Mouse (Mus musculus): Measurements from ENCODE around the gene Rab33b. TPM values are rescaled to one million over a fixed set of nuclear protein-coding genes. Genes with fewer than 3 reads are reported as not detected.
"Not testable (repeated sequence)": the region's sequence is repeated elsewhere in the genome, so short reads cannot be mapped to it uniquely, and the experiment has no call there.

Gene Rab33b
- 10 to 100 TPM; 23.0 to 25.0 TPM for total RNA-seq (2021)

DNA sequence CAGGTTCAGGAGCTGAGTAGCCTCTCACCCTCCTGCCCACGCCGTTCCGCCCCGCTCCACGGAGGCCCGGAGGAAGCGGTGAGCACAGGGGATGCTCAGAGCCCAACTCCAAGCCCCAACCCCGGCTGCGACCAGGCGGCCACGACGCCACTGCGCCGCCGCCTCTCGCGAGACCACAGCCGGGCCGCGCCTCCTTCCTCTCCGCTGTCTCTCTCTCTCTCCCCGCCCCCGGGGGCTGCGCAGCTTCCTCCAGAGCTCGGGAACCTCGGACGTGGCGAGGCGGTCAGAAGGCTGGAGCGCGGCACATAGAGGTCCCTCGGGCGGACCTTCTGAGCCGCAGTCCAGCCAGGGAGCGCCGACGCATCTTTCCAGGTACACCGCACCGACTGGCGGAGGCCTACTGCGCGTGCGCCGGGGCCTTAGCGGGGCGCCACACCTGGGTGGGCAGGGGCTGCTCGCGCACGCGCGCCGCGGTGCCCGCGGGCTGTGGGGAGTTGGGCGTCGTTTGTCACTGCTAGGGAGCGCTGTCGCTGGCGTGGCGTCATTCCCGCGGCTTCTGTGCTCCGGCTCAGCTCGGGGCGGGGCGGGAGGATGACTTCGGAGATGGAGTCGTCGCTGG is at the start of gene Rab33b:
TSS of gene Rab33b (plus strand) at position 180 of the 619 bp plus-strand sequence.
- peak; percentile 97 for DNase-seq

DNA sequence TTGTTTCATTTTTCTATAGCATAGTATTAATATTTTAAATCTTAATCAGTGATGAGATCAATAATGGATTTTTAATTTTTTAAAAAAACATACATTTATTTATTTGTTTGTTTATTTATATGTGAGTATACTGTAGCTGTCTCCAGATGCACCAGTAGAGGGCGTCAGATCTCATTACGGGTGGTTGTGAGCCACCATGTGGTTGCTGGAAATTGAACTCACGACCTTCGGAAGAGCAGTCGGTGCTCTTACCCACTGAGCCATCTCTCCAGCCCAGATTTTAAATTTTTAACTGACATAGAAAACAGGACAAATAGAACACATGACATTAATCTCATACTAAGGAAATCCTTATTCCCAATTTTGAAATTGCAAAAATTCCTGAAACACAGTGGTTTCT is 49.4 kb upstream of the Rab33b start:
- not testable (repeated sequence) for DNase-seq

- no peak for DNase-seq
Observed at GRCm38 (mm10) chr3:51434871-51435595, 48.7 kb upstream of the Rab33b start.

DNA sequence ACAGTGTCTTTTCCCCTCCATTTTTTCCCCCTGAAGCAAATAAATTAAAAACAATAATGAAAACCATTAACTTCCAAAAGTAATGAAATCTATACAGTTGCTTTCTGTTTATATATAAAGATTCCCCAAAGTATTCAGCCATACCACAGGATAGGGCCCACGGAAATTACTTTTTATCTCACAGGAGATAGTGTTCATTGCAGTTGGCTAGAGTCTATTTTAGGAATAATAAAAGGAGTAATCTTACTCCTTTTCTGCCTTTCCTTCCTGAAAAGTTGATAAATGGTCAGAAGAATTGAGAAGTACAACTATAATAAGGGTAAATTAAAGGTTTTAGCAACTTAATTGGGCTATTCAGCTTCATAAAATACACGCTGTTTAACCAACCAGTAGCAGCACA is 15.2 kb upstream of the Rab33b start:
- no peak for DNase-seq

- no peak for DNase-seq
Observed at GRCm38 (mm10) chr3:51475706-51476105, 8.0 kb upstream of the Rab33b start.

GRCm38 (mm10) chr3:51479893-51480292 is 3.8 kb upstream of the Rab33b start:
- no peak for DNase-seq

DNA sequence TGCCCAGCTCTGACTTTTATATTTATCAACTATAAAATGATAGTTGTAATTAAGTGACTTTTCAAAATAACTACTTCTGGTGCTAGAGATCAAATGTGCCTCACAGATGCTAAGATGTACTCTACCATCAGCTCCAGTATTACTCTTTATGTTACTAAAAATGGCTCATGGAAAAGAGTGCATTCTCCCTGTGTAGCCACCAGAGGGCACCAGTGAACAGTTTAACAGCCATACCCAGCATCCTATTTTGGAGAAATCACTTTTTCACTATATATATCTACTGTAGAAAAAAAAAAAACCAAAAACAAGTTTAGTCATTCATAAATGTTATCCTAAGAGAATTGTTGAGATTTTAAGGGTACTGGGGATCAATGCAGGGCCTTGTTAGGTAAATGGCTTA is 2.7 kb upstream of the Rab33b start:
- peak in 1 of 2 experiments; percentile 40 for DNase-seq

GRCm38 (mm10) chr3:51481881-51482280 is 1.8 kb upstream of the Rab33b start:
- no peak for DNase-seq

DNA sequence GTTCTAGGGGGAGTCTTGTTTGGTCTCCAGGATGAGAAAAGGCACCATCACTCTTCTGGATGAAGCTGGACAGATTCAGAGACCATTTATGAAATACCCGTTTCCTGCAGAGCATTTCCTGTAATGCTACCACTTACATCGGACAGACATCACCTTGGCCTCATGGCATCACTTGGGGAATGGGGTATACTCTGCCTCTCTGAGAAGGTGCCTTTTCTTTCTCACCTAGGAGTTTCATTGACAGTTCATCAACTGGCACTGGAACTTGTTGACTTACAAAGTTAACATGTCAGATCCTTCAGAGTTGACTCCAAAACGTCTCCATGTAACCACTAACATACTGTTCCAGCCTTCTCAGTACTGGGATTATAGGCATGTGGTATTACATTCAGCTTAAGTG is 939 bp upstream of the Rab33b start:
- DNase-seq, result no peak

DNA sequence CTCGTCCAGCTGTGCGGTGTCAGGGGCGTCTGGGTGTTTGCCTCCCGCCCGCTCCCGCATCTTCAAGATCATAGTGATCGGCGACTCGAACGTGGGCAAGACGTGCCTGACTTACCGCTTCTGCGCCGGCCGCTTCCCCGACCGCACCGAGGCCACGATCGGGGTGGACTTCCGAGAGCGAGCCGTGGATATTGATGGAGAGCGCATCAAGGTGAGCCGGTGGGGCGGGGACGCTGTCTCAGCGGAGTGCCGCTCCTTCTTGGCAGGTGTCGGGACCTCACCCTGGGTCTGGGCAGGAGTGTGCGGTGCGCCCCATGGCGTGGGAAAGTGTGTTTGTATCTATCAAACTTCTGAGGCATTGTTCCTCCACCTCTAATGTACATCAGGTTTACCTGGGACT is 650 bp downstream of the Rab33b start:
- no peak for DNase-seq

GRCm38 (mm10) chr3:51485347-51485746 is 1.6 kb downstream of the Rab33b start:
- DNase-seq, result no peak

DNA sequence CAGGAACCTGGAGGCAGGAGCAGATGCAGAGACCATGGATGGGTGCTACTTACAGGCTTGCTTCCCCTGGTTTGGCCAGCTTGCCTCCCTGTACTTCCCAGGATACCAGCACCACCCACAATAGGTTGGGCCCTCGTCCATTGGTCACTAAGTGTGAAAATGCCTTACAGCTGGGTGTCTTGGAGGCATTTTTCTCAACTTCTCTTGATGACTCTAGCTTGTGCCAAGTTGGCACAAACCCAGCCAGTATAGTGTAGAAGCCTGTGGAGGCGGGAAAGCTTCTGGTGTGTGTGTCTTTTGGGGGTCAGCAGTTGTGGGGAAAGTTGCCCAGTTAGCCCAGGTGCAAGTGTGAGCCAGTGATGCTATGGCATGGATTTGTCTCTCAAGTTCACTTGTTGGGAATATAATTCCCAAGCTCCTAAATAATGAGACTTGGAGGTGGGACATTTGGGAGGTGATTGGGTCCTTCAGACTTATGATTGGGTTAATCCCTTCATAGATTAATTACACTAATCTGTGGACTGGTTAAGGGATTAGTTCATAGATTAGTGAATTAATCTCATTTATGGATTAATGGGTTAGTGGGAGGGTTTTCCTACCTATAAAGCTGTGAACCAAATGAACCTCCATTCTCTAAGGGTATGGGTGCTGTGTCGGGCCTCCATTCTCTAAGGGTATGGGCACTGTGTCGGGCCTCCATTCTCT is 2.9 kb downstream of the Rab33b start:
- DNase-seq, result no peak

DNA sequence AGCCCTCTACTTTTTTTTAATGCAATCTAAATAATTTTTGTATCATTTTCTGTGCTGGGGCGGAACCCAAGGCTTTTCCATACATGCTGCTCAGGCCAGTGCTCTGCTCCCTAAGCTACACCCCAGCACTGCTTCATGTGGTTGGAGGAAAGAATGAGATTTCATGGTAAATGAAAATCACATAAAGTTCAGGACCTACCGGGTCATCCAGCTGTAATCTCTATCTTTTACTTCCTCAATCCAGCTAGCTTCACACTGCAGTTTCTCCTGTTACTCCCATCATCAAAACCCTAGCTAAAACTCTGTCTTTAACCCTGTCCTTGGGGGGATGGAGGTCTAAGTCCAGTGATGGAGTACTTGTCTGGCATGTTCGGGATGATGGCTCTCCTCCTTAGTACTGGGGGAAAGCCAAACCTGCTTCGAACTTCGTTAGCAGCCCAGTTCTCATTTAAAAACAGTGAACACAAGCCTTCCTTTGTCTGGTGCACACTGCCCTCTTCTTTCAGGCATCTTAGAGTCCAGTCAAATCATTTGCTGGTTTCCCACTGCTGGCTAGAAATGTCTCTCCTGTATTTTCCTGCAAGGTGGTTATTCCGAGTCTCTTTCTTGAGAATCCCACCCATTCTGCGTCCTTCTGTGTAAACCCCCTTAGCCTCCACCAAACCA is 6.5 kb downstream of the Rab33b start:
- no peak for DNase-seq

DNA sequence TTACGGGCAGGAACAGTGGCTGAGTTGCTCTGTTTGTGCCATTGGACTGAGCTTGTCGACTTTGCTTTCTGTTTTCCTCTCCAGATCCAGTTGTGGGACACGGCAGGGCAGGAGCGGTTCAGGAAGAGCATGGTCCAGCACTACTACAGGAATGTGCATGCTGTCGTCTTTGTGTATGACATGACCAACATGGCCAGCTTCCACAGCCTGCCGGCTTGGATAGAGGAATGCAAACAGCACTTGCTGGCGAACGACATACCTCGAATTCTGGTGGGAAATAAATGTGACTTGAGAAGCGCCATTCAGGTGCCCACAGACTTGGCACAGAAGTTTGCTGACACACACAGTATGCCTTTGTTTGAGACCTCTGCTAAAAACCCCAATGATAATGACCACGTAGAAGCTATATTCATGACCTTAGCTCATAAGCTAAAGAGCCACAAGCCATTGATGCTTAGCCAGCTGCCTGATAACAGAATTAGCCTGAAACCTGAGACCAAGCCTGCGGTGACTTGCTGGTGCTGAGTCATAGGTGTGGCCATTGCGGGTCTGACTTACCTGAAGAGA is 9.6 kb downstream of the Rab33b start:
- DNase-seq, result no peak

DNA sequence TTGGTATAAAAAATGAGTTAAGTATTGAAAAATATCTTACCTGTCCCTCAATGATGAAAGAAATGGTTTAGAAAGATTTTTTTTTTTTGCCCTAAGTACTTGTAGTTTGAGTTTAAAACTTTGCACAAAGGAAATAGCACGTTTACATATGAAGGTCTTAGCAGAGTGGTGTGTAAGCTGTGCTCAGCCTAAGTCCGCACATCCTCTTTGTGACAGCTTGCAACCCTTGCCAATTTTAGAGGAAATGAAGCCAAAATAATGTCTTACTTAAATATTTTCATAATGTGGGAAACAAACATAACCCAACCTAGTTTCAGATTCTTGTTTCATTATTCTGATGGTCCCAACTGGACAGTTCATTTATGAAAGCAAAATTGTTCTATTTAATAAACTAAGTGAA is 10.7 kb downstream of the Rab33b start:
- no peak for DNase-seq

DNA sequence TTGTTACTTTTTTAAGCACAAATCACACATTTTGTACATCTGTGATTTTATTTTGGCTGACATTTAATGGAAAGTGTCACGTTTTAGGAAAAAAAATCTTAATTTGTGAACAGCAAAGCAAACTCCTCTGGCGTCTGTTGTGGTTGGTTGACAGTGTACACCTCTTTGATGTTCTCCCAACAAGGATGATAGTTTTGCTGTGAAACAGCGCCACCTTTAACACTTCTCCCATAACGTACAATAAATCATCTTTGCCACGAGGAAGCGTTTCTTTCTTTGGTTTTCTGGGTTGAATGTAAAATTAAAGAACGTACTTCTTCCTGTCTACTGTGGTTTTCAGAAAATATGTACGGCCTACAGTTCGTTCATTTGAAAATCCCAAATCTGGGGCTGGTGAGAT is 11.9 kb downstream of the Rab33b start:
- DNase-seq, result no peak

DNA sequence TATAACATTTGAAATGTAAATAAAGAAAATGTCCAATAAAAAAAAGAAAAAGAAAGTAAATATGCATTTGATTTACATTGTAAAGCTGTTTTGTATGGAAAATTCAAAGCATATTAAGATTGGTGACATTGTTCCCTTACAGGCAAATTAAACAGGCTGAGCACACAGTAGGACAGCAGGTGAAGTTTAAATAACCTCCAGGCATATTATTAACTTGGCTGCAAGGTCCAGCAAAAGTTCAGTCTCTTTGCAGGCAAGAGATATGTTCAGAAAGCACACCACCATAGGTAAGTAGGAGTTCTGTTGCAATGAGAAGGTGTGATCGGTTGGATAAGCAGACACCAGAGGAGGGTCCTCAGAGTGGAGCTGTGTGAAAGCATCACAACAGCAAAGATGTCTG is 14.3 kb downstream of the Rab33b start:
- DNase-seq, result no peak

- no peak for DNase-seq
Observed at GRCm38 (mm10) chr3:51498659-51499058, 14.9 kb downstream of the Rab33b start.

DNA sequence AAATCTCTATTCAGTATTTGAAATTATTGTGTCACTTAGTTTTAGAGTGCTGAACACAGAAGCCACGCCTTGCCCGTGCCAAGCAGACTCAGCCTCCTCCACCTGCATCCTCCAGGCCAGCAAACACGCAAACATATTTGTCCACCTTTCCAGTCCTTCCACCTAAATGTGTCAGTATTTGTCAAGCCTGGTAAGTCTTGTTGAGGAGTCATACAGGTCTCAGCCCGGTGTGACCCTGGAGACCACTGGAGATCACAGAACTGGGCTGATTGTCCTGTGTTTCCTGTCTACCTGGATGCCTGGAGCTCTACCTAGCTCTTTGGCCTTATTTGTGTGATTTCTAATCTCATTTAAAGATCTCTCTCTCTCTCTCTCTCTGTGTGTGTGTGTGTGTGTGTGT is 16.2 kb downstream of the Rab33b start:
- DNase-seq, result no peak

DNA sequence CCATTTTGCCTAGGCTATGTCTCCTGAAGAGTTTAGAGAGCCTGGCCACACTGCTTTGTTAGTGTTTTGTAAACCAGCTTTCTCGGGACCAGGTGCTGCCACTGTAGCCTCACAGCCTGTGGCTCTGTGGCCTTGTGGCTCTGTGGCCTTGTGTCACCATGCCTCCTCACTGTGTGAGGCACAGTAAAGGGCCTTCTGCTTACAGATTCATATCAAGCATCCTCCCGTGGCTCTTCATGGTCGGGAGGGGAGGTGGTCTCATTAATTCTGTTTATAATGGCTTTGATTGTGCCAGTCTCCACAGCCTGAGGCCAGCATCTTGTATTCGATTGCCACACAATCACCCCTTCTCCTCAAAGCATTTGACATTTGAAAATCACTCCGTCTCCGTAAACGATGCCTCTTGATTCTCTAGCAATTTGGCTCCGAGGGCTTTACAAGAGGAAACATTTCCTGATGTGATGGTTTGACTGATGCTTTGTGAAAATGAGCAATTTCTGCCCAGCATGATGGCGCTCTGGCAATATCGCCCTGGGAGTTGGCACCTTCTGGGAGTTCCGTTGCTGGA is 20.7 kb downstream of the Rab33b start:
- DNase-seq, result no peak

DNA sequence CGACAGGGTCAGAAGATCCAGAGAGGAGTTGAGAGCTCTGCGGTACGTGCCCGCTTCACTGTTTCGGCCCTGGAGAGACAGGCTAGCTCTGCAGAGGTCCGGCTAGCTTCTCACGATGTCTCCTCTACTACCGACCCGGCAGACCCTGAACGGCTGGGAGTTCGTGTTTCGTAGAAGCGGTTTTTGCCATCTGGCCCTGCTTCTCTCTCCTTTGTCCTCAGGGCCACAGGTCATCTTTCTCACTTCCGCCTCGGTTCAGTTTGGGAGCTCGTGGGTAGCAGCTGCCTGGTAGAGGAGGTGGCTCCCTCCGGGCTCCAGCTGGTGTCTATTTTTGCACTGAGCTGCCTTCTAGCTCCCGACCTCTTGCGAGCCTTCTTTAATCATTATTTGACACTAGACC is 21.7 kb downstream of the Rab33b start:
- no peak for DNase-seq

- peak; percentile 70 to 79 for DNase-seq
Observed at GRCm38 (mm10) chr3:51510903-51511302, 27.2 kb downstream of the Rab33b start.

DNA sequence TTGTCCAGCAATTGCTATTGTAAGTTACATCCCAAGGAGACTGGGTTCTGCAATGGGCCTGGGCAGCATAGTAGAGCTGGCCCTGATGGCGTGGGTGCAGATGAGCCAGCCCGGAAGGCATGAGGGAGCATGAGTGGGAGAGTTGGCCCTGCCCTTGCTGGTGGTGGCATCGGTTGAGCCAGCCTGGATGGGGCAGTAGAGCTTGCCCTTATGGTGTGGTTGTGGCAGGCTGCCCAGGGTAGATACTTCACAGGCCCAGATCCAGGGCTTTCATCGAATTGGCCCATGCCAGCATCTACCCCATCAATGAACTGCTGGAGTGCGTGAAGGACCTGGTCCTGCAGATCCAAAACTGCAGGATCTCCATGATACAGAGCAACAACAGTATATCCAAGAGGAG is 28.3 kb downstream of the Rab33b start:
- no peak for DNase-seq

All from layer of hippocampus, postnatal 36 days (tissue).